Mouse (Mus musculus) megakaryocyte, adult 5-6 weeks (primary cell): ENCODE results near the gene Mfsd9. TPM values are rescaled to one million over a fixed set of nuclear protein-coding genes. Genes with fewer than 3 reads are reported as not detected.
A peak's percentile ranks its signal among the peaks of the same experiment; 100 is the strongest.

ENCODE experiments used
- ATAC-seq: 2 replicates; pipeline ENCODE4 v1.8.0; 2016; ENCODE audit warnings: mild to moderate bottlenecking, inconsistent platforms; ENCODE audit not compliant: poor library complexity, severe bottlenecking
- total RNA-seq, 2 experiments: library from RNA; stranded (forward) in 1 of 2; stranded (reverse) in 1 of 2; fragments of 153-499, 151-499 nt in 1 of 2; fragments of 221-1000, 200-1000 nt in 1 of 2; gene quantifications; 2 replicates each; pipeline versions ENCODE4 v1.2.3 to v1.2.4; 2015 to 2017

Mfsd9 gene
- total RNA-seq (2015) = 2.3 and 2.4 TPM in 2 replicates
- total RNA-seq (2017) = 1.8 and 2.4 TPM in 2 replicates

DNA sequence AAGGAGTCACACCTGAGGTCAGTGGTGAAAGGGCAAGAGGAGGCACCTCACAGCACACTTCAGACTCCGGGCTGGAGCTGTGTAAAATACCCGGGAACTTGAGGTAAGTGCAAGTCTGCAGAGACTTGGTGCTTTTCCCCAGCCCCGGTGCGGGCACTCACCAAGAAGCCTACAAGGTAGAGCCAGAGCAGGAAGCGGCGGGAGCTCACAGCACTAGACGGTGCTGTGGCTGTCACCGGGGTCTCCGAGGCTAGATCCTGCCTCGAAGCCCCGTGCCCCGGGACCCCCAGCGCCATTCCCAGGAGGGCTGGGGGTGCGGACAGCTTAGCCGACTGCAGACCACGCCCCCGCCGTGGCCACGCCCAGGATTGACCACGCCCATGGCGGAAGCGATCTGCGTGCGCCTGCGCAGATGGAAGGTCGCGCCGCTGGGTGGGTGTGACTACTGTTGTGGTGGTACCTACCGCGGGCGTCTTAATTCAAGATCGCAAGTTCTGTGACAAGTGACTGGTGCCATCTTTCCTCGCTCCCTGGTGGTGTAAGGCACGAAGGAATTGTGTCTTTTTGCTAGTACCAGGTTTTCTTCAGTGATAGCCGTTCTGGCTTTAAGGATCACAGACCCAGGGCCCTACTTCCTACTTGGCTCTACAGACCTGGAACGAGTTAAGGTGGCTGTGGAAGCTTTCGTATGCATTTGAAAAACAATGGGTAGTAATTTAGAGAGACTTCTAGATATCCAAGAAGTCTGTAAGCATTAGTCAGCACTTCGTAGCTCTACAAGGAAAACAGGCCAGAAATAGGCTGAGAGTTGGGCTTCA is at the start of gene Mfsd9:
Gene Mfsd9, minus strand, starts transcription at position 364 of the 818 bp plus-strand sequence.
- peak; percentile 92 for ATAC-seq

GRCm38 (mm10) chr1:40835468-40835867 is 45.0 kb upstream of the Mfsd9 start:
- no peak for ATAC-seq

- no peak for ATAC-seq
Measured at GRCm38 (mm10) chr1:40830712-40831507, 40.4 kb upstream of the Mfsd9 start.

- no peak for ATAC-seq
Measured at GRCm38 (mm10) chr1:40829213-40829914, 38.9 kb upstream of the Mfsd9 start.

- ATAC-seq = no peak
Measured at GRCm38 (mm10) chr1:40825826-40826225, 35.3 kb upstream of the Mfsd9 start.

GRCm38 (mm10) chr1:40824936-40825335 is 34.4 kb upstream of the Mfsd9 start:
- ATAC-seq = no peak

GRCm38 (mm10) chr1:40824517-40824916 is 34.0 kb upstream of the Mfsd9 start:
- ATAC-seq = no peak

- no peak for ATAC-seq
Measured at GRCm38 (mm10) chr1:40815071-40815845, 24.8 kb upstream of the Mfsd9 start.

DNA sequence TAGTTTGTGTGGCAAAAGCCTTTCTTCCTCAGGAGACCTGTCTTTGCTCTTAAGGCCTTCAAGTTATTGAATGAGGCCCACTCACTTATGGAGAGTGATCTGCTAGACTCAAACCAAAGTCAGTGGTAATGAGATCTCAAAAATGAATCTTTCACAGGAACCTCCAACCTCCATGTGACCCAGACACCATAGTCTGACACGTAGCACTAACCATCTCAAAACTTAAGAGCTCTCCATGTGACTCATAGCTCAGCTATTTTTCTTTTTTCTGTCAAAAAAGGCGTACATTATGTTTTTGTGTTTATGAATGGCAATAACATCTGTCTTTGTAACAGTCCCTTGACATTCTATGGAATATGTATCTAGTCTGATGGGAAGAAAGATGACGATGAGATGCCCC is 18.2 kb upstream of the Mfsd9 start:
- no peak for ATAC-seq

DNA sequence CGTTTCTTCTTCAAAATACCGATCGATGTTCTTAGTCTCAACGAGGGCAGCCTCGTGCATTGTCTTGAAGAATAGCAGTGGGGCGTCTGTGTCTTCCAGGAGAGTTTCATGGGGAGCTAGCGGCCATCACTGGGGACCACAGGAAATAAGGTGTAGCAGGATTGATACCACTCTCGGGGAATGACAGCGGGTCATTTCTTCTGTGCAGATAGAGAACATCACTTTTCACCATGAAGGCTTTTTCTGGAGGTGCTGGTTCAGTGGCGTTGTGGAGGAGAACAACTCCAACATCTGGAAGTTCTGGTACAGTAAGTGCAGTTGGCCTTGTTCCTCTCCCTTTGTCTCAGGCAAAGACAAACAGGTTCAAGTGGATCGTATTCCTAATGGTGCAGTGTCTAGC is 15.4 kb upstream of the Mfsd9 start:
- ATAC-seq = no peak

DNA sequence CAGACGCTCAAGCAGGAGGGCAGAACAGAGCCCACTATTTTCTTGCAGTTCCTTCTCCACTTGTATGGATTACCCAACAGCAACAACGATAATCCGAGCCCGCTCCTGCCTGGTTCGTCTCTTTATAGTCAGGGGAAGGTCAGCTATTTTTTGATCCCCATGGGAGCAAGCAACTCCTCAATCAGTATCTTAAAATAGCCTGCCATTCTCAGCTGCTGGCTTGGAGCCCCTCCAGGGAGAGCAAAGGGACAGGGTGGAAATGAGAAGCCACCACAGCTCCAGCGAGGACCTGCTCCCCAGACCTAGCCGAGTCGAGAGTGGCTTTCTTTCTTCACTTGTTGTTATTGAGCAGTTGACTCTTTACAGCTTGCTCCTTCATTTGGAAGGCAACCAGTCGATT is 14.9 kb upstream of the Mfsd9 start, which contains the start of gene Tmem182:
Gene Tmem182, plus strand, starts transcription at position 251 of the 400 bp plus-strand sequence.
- ATAC-seq = no peak

GRCm38 (mm10) chr1:40804118-40804517 is 13.6 kb upstream of the Mfsd9 start:
- no peak for ATAC-seq

DNA sequence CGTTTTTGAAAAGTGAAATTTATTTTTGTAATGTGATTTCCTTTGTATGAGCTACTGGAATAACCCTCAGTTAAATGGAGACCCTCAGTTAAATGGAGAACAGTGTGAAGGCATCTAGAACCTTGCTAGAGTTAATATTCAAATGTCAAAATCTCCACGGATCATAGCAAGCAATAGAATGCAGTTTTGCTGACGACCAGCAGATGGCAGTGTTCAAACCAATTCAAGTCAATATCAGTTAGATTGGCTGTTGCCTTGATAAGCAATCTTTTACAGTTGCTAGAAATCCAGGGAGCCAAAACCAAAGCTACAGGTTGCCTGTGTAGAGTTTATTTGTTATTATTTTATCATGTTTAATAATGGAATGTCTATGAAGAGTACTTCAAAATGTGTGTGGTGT is 12.3 kb upstream of the Mfsd9 start:
- ATAC-seq = peak; percentile 52; the same call in 1 of the 2 replicates

- ATAC-seq = peak; percentile 47; the same call in 1 of the 2 replicates
Measured at GRCm38 (mm10) chr1:40800908-40801307, 10.4 kb upstream of the Mfsd9 start.

DNA sequence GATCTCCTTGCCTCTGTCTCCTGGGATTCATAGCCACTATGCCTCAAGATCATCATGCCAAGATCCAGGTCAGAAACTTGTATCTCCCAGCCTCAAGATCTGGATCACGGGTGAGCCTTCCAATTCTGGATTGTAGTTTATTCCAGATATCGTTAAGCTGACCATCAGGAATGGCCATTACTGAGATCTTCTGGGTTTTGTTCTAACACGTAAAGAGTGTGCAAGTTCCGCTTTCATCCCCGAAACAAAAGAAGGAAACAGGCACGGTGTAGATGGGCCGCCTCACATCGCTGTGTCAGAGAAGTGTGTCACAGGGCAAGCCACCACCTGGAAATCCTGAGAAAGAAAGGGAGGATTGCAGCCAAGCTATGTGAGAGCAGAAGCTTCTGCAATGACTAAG is 8.6 kb upstream of the Mfsd9 start:
- no peak for ATAC-seq

DNA sequence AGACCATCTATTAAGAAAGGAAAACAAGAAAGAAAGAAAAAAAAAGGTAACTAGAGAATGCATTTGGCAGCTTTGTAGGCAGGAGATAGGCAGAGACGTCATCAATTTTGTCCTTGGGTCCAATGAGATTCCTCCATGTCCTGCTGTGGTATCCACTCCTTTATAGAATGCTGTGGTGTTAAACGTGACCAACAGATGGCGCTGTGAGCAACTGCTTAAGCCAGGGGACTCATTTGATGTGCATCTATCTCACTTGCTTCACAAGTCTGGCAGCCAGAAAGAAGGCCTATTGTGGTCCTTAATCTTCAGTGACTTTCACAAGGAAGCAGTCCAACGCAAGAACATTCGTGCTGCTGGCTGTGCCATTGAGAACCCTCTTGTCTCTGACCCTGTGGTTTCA is 6.9 kb upstream of the Mfsd9 start:
- ATAC-seq = peak; percentile 84

- no peak for ATAC-seq
Measured at GRCm38 (mm10) chr1:40795508-40795907, 5.0 kb upstream of the Mfsd9 start.

DNA sequence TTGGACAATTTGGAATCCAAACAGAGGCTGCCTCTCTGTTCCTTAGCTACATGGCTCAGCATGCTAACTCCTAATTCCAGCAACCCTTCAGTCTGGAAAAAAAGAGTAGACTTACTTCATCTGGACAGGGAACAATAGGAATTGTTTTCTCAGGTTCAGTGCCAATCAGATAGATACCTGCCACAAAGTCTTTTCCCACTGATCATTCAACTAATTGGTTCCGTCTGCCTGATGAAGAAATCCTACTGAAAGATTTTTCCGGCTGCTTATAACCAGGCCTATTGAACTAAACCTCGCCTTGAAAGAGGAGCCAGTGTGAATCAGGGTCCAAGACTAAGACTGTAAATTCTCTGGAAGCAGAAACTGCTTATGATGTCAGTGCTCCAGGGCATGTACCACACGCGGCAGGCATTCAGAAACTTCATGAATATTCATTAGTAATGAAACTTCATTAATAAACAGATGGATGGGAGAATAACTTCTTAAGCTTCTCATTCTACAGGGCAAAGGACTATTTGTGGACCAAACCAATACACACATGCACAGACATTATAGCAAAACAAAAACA is 737 bp downstream of the Mfsd9 start:
- no peak for ATAC-seq

GRCm38 (mm10) chr1:40788956-40789355 is 1.5 kb downstream of the Mfsd9 start:
- no peak for ATAC-seq

GRCm38 (mm10) chr1:40785876-40786445 is 4.5 kb downstream of the Mfsd9 start:
- ATAC-seq = peak; percentile 33
